8 mouse cellular contexts compared by ENCODE assay signal in the genomic region with DNA sequence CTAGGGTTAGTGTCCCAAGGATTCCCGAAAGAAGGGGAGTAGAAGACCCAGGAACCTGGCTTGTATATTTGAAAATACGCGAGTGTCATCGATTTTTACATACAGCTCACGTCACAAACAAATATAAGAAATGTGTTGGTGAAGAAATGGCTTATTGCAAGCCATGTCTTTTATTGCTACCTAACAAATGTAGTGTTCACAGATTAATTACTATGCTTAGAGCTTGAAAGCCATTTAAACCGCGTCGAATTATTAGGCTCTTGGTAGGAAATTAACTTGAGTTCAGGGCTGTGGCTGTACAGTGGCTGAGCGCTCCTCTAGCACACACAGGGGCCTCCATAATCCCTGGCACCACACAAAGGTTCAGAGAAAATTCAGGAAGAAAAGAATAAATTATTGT. TPM values are rescaled to one million over a fixed set of nuclear protein-coding genes. Genes with fewer than 3 reads are reported as not detected.
DNase-seq lines count a peak whose midpoint lies in the region; ATAC-seq and TF ChIP-seq lines count a peak whose summit lies in the region.

No protein-coding gene starts in this region.

- H3K4me3 ChIP-seq in heart, embryonic 15.5 days = peak overlapping the region; percentile 98
- peak overlapping the region; percentile 88 to 96 for H3K4me3 ChIP-seq in ES-E14 (ENCODE audit: insufficient read depth in 1 of 2, low read depth in 1 of 2, low read length in 2 of 2, poor library complexity in 1 of 2, severe bottlenecking in 1 of 2)
- H3K4me3 ChIP-seq in forebrain, embryonic 13.5 days = peak overlapping the region; percentile 98
- H3K4me3 ChIP-seq in liver, embryonic 15.5 days (replicated peaks) = peak overlapping the region; percentile 100

- intact Hi-C loops in heart, postnatal 36 days (cut with DNase I) = loop anchor here (2.0 kb wide), 1 partner anchor 20 kb away; a partner anchor contains a TSS

- H3K9me3 ChIP-seq in heart, embryonic 15.5 days (replicated peaks) = no peaks in the 10 kb centered on the region
- no peaks in the 10 kb centered on the region for H3K9me3 ChIP-seq in ES-E14 (ENCODE audit: control insufficient read depth, insufficient read depth, low read depth, low read length)
- H3K9me3 ChIP-seq in forebrain, embryonic 13.5 days (replicated peaks) = no peaks in the 10 kb centered on the region
- no peaks in the 10 kb centered on the region for H3K9me3 ChIP-seq in liver, embryonic 15.5 days (replicated peaks)

- no peak for ATAC-seq in heart, embryonic 15.5 days (replicated peaks; ENCODE audit: insufficient number of reproducible peaks, insufficient read depth, low FRiP score, low read depth)
- ATAC-seq in forebrain, embryonic 13.5 days = 0 out of 2 replicates have a peak, but pooled peaks have one; percentile 11
- no peak for ATAC-seq in liver, embryonic 15.5 days (ENCODE audit: insufficient read depth)
- ATAC-seq in CD4-positive, CD25-positive, alpha-beta regulatory T cell, adult 4 months = no peak

- no peaks in the 10 kb centered on the region for H3K27me3 ChIP-seq in heart, embryonic 15.5 days
- H3K27me3 ChIP-seq in forebrain, embryonic 13.5 days = no peaks in the 10 kb centered on the region
- H3K27me3 ChIP-seq in liver, embryonic 15.5 days = no peaks in the 10 kb centered on the region

- peaks cover 20% of the 10 kb centered on the region for H3K4me1 ChIP-seq in heart, embryonic 15.5 days (replicated peaks)
- H3K4me1 ChIP-seq in ES-E14 (ENCODE audit: control insufficient read depth in 2 of 2, insufficient read depth in 2 of 2, low read length in 2 of 2, poor library complexity in 1 of 2) = peaks cover 0 to 8% of the 10 kb centered on the region in 2 experiments; a peak in 2 of 4 replicates
- peaks cover 31% of the 10 kb centered on the region for H3K4me1 ChIP-seq in forebrain, embryonic 13.5 days
- peaks cover 36% of the 10 kb centered on the region for H3K4me1 ChIP-seq in liver, embryonic 15.5 days (replicated peaks)

- 13% methylated on average over 9 of the region's 9 CpGs for WGBS in heart, embryonic 15.5 days
- 12% methylated on average over 9 of the region's 9 CpGs for WGBS in forebrain, embryonic 13.5 days
- 14% methylated on average over 9 of the region's 9 CpGs for WGBS in liver, embryonic 15.5 days (ENCODE audit: insufficient replicate concordance)

- DNase-seq in heart, postnatal 36 days = no peak
- DNase-seq in ES-E14 (ENCODE audit: low read depth, low spot score) = no peak
- no peak for DNase-seq in embryo, embryonic 10 days (ENCODE audit: low spot score)
- no peak for DNase-seq in natural killer cell, adult 2 months (ENCODE audit: low spot score in 2 of 2)

- in situ Hi-C loops in ES-E14 (cut with MboI; ENCODE audit: low sequenced_read_pairs in 2 of 2, unreplicated experiment in 2 of 2) = no loop called here

- peak overlapping the region; percentile 97 for H3K27ac ChIP-seq in heart, embryonic 15.5 days
- H3K27ac ChIP-seq in ES-E14 (ENCODE audit: insufficient read depth, low read depth, low read length, poor library complexity, severe bottlenecking) = no peak overlapping the region; the same call in 1 of the 2 replicates
- H3K27ac ChIP-seq in forebrain, embryonic 13.5 days = peak overlapping the region; percentile 96
- peak overlapping the region; percentile 99 for H3K27ac ChIP-seq in liver, embryonic 15.5 days (replicated peaks)

- H3K36me3 ChIP-seq in heart, embryonic 15.5 days = no peaks in the 10 kb centered on the region
- H3K36me3 ChIP-seq in ES-E14 (ENCODE audit: control insufficient read depth, insufficient read depth, low read length, poor library complexity, severe bottlenecking) = peaks cover 4% of the 10 kb centered on the region; the same call in 1 of the 2 replicates
- no peaks in the 10 kb centered on the region for H3K36me3 ChIP-seq in forebrain, embryonic 13.5 days (ENCODE audit: poor library complexity, severe bottlenecking)
- H3K36me3 ChIP-seq in liver, embryonic 15.5 days (replicated peaks) = 0 out of 2 replicates have a peak, but pooled peaks cover 3% of the 10 kb centered on the region

- peak overlapping the region; percentile 57 for H3K4me2 ChIP-seq in heart, embryonic 15.5 days
- peak overlapping the region; percentile 67 for H3K4me2 ChIP-seq in forebrain, embryonic 13.5 days
- peak overlapping the region; percentile 95 for H3K4me2 ChIP-seq in liver, embryonic 15.5 days

- H3K9ac ChIP-seq in heart, embryonic 15.5 days = peak overlapping the region; percentile 99
- peak overlapping the region; percentile 99 for H3K9ac ChIP-seq in ES-E14 (ENCODE audit: insufficient read depth, low read depth, low read length, poor library complexity, severe bottlenecking)
- peak overlapping the region; percentile 100 for H3K9ac ChIP-seq in forebrain, embryonic 13.5 days
- peak overlapping the region; percentile 99 for H3K9ac ChIP-seq in liver, embryonic 15.5 days

TF ChIP-seq in ES-E14, 5 proteins besides CTCF, POLR2A, EP300 and RAD21:
- no peak for TF ChIP-seq MAFK (IDR thresholded peaks at IDR 0.05; ENCODE audit: insufficient read depth, low read depth, low read length)
- no peak for TF ChIP-seq ZNF384 (IDR thresholded peaks at IDR 0.05; ENCODE audit: low read depth, low read length)
- no peak for TF ChIP-seq HCFC1 (IDR thresholded peaks at IDR 0.05; ENCODE audit: borderline replicate concordance, insufficient read depth, low read length)
- TF ChIP-seq ZC3H11A (IDR thresholded peaks at IDR 0.05; ENCODE audit: borderline replicate concordance, low read depth, low read length) = no peak
- no peak for TF ChIP-seq CHD2 (IDR thresholded peaks at IDR 0.05; ENCODE audit: low read depth, low read length)

RNA-seq across cellular contexts. Expression of a gene that starts 0.7 kb away (rescaled TPM):
- 95.0 and 103 TPM in 2 replicates for polyA plus RNA-seq in heart, embryonic 15.5 days (2015; fragmentation: Nextera tagmentation; extraction: Ambion mirVana)
- total RNA-seq in heart, postnatal 36 days (2021) = 100 to 1,000 TPM; 104 to 107 TPM
- 234 and 237 TPM in 2 replicates for total RNA-seq in ES-E14 (2012; rRNA removed)
- 125 and 135 TPM in 2 replicates for polyA plus RNA-seq in forebrain, embryonic 13.5 days (2015; fragmentation: Nextera tagmentation; extraction: Ambion mirVana)
- polyA plus RNA-seq in liver, embryonic 15.5 days (2015; fragmentation: Nextera tagmentation; extraction: Ambion mirVana) = 74.9 and 78.5 TPM in 2 replicates
- polyA plus RNA-seq in CD4-positive, CD25-positive, alpha-beta regulatory T cell, adult 4 months (2017; shearing (Covaris generic)) = 100 to 1,000 TPM; 110 to 125 TPM

RNA-seq across cellular contexts. Expression of a gene that starts 20.2 kb away (rescaled TPM):
- 19.7 and 19.9 TPM in 2 replicates for polyA plus RNA-seq in heart, embryonic 15.5 days (2015; fragmentation: Nextera tagmentation; extraction: Ambion mirVana)
- total RNA-seq in heart, postnatal 36 days (2021) = 10 to 100 TPM; 12.5 to 15.6 TPM
- total RNA-seq in ES-E14 (2012; rRNA removed) = 15.6 and 17.0 TPM in 2 replicates
- polyA plus RNA-seq in forebrain, embryonic 13.5 days (2015; fragmentation: Nextera tagmentation; extraction: Ambion mirVana) = 35.9 and 36.2 TPM in 2 replicates
- 20.2 and 20.9 TPM in 2 replicates for polyA plus RNA-seq in liver, embryonic 15.5 days (2015; fragmentation: Nextera tagmentation; extraction: Ambion mirVana)
- polyA plus RNA-seq in CD4-positive, CD25-positive, alpha-beta regulatory T cell, adult 4 months (2017; shearing (Covaris generic)) = 10 to 100 TPM; 56.0 to 64.3 TPM

RNA-seq across cellular contexts. Expression of a gene that starts 35.4 kb away (rescaled TPM):
- 0.83 and 0.96 TPM in 2 replicates for polyA plus RNA-seq in heart, embryonic 15.5 days (2015; fragmentation: Nextera tagmentation; extraction: Ambion mirVana)
- under 1 TPM; 0.16 to 0.25 TPM for total RNA-seq in heart, postnatal 36 days (2021)
- total RNA-seq in ES-E14 (2012; rRNA removed) = 5.4 and 6.9 TPM in 2 replicates
- polyA plus RNA-seq in forebrain, embryonic 13.5 days (2015; fragmentation: Nextera tagmentation; extraction: Ambion mirVana) = 7.5 and 8.0 TPM in 2 replicates
- 1.2 and 1.3 TPM in 2 replicates for polyA plus RNA-seq in liver, embryonic 15.5 days (2015; fragmentation: Nextera tagmentation; extraction: Ambion mirVana)
- polyA plus RNA-seq in CD4-positive, CD25-positive, alpha-beta regulatory T cell, adult 4 months (2017; shearing (Covaris generic)) = 1 to 10 TPM in 1 of 2 experiments, under 1 TPM in 1; 0.79 to 1.2 TPM
